10 mouse cellular contexts compared by ENCODE assay signal in the genomic region with DNA sequence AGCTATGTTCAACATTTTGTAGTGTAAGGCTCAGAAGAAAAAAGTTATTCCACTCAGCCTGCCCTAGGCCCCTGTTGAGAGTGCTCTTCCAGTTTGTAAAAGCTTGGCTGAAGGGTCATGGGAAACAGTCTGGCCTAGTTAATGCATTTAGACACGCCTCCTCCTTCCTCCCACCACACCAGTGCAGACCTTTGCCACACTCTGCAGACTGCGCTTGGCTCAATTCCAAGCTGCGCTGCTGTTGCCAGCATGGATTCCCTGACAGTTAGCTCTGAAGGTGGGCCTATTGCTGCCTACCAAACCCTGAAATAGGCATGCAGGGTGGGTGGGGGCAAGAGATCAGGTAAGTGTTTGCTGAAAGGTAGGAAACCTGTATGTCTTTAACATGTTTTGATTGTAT. TPM values are rescaled to one million over a fixed set of nuclear protein-coding genes. Genes with fewer than 3 reads are reported as not detected.
DNase-seq lines count a peak whose midpoint lies in the region; ATAC-seq and TF ChIP-seq lines count a peak whose summit lies in the region.
"Had no signal": no experiment of that assay in that cellular context is flagged by ENCODE, and none has a peak within 500 bp of the region (broad histone marks: within the 10 kb centered on the region; RNA-seq: fewer than 3 reads in every experiment).

No protein-coding gene starts in this region.

- no peaks in the 10 kb centered on the region for H3K4me1 ChIP-seq in hindbrain, embryonic 11.5 days (replicated peaks; ENCODE audit: control insufficient read depth, insufficient read depth, low read length)
- peaks cover 18% of the 10 kb centered on the region for H3K4me1 ChIP-seq in midbrain, embryonic 13.5 days (replicated peaks)
- no peaks in the 10 kb centered on the region for H3K4me1 ChIP-seq in thymus, adult 2 months (replicated peaks; ENCODE audit: control insufficient read depth, insufficient read depth, low read length)

- no peak overlapping the region for H3K27ac ChIP-seq in hindbrain, embryonic 11.5 days (ENCODE audit: low read depth, low read length)
- peak overlapping the region; percentile 61; the same call in 1 of the 2 replicates for H3K27ac ChIP-seq in midbrain, embryonic 13.5 days
- no peak overlapping the region for H3K27ac ChIP-seq in thymus, adult 2 months (ENCODE audit: control insufficient read depth, insufficient read depth, low read length)
- H3K27ac ChIP-seq: forebrain, embryonic 10.5 days had no signal

- H3K36me3 ChIP-seq in hindbrain, embryonic 11.5 days (ENCODE audit: control insufficient read depth, insufficient read depth, low read length): no peaks in the 10 kb centered on the region
- H3K36me3 ChIP-seq in midbrain, embryonic 13.5 days: no peaks in the 10 kb centered on the region
- no peaks in the 10 kb centered on the region for H3K36me3 ChIP-seq in thymus, adult 2 months (ENCODE audit: control insufficient read depth, insufficient read depth, low read length)
- H3K36me3 ChIP-seq: forebrain, embryonic 10.5 days had no signal

- intact Hi-C loops in left cerebral cortex, postnatal 4 days (cut with DNase I): no loop called here

- H3K27me3 ChIP-seq in hindbrain, embryonic 11.5 days (ENCODE audit: control insufficient read depth, insufficient read depth, low read length): no peaks in the 10 kb centered on the region
- no peaks in the 10 kb centered on the region for H3K27me3 ChIP-seq in midbrain, embryonic 13.5 days
- no peaks in the 10 kb centered on the region for H3K27me3 ChIP-seq in thymus, adult 2 months (ENCODE audit: control insufficient read depth, insufficient read depth, low read length)

- H3K9me3 ChIP-seq in hindbrain, embryonic 11.5 days (ENCODE audit: control insufficient read depth, low read length): no peaks in the 10 kb centered on the region
- no peaks in the 10 kb centered on the region for H3K9me3 ChIP-seq in midbrain, embryonic 13.5 days
- H3K9me3 ChIP-seq: forebrain, embryonic 10.5 days had no signal

- peak; percentile 53; the same call in 1 of the 2 replicates for ATAC-seq in hindbrain, embryonic 11.5 days (ENCODE audit: low FRiP score)
- peak; percentile 75 for ATAC-seq in midbrain, embryonic 13.5 days

- no peak for TF ChIP-seq CTCF in brain, embryonic 14.5 days (IDR thresholded peaks at IDR 0.05; ENCODE audit: borderline replicate concordance, extremely low read depth, insufficient read depth, insufficient read length)
- TF ChIP-seq CTCF in thymus, adult 2 months (IDR thresholded peaks at IDR 0.05; ENCODE audit: borderline replicate concordance, control insufficient read depth, extremely low read depth, insufficient read depth, low read length, poor library complexity): no peak

- no peak overlapping the region for H3K4me2 ChIP-seq in hindbrain, embryonic 11.5 days (replicated peaks; ENCODE audit: low read depth, low read length)
- no peak overlapping the region for H3K4me2 ChIP-seq in midbrain, embryonic 13.5 days (replicated peaks)

- no peak for TF ChIP-seq POLR2A in brain, embryonic 14.5 days (IDR thresholded peaks at IDR 0.05; ENCODE audit: borderline replicate concordance, extremely low read depth, insufficient read depth, insufficient read length, poor library complexity, severe bottlenecking)
- no peak for TF ChIP-seq POLR2A in thymus, adult 2 months (IDR thresholded peaks at IDR 0.05; ENCODE audit: control insufficient read depth, extremely low read depth, insufficient read depth, low read length, poor library complexity)

- no peak overlapping the region for H3K4me3 ChIP-seq in hindbrain, embryonic 11.5 days (ENCODE audit: low read depth, low read length)
- no peak overlapping the region for H3K4me3 ChIP-seq in midbrain, embryonic 13.5 days (replicated peaks)
- no peak overlapping the region for H3K4me3 ChIP-seq in thymus, adult 2 months (ENCODE audit: control insufficient read depth, insufficient read depth, low read length)
- H3K4me3 ChIP-seq: forebrain, embryonic 10.5 days had no signal

- peak; percentile 42 for DNase-seq in left cerebral cortex, postnatal 4 days
- DNase-seq in left cerebral cortex, adult 18-20 months (ENCODE audit: low spot score in 2 of 2): no peak
- DNase-seq in brain, embryonic 14.5 days (ENCODE audit: low read depth): peak; percentile 82
- peak; percentile 44 for DNase-seq in hindbrain, embryonic 11.5 days (ENCODE audit: low spot score)
- DNase-seq in thymus, adult 2 months: no peak
- no peak for DNase-seq in spleen, postnatal 14 days (ENCODE audit: low spot score in 2 of 2)
- no peak for DNase-seq in frontal cortex, postnatal 10 days (ENCODE audit: low spot score in 2 of 2)
- DNase-seq: layer of hippocampus, adult 9-11 months had no signal

- no peak overlapping the region for H3K9ac ChIP-seq in hindbrain, embryonic 11.5 days (ENCODE audit: low read depth, low read length)
- H3K9ac ChIP-seq in midbrain, embryonic 13.5 days (replicated peaks): no peak overlapping the region

- WGBS in hindbrain, embryonic 11.5 days: 36% methylated on average over 3 of the region's 3 CpGs
- 41% methylated on average over 3 of the region's 3 CpGs for WGBS in midbrain, embryonic 13.5 days
- WGBS in thymus, adult 2 months: 93% methylated on average over 3 of the region's 3 CpGs

RNA-seq across cellular contexts. Expression of a gene that starts 9.3 kb away (rescaled TPM):
- total RNA-seq in left cerebral cortex, postnatal 4 days (2021): 10 to 100 TPM; 16.4 to 20.3 TPM
- 10 to 100 TPM; 24.3 to 28.3 TPM for total RNA-seq in left cerebral cortex, adult 18-20 months (2021)
- 13.8 and 15.2 TPM in 2 replicates for polyA plus RNA-seq in brain, embryonic 14.5 days (2012; rRNA removed)
- polyA plus RNA-seq in hindbrain, embryonic 11.5 days (2014; fragmentation: Nextera tagmentation; extraction: Ambion mirVana): 13.5 and 15.3 TPM in 2 replicates
- polyA plus RNA-seq in midbrain, embryonic 13.5 days (2015; fragmentation: Nextera tagmentation; extraction: Ambion mirVana): 19.1 and 21.0 TPM in 2 replicates
- 16.9 and 18.2 TPM in 2 replicates for polyA plus RNA-seq in thymus, adult 2 months (2012; rRNA removed)

Comparison
In these comparisons a context has a peak if more than half of its experiments do, and no peak if none do; other contexts are left out.
1. DNase-seq: peak in left cerebral cortex, postnatal 4 days (single experiment), brain, embryonic 14.5 days (single experiment) and hindbrain, embryonic 11.5 days (single experiment); none in left cerebral cortex, adult 18-20 months (0 of 2), thymus, adult 2 months (single experiment), spleen, postnatal 14 days (0 of 2) and frontal cortex, postnatal 10 days (0 of 2).